Mouse (Mus musculus) liver, adult 2 months (tissue): ENCODE data around the gene Lbh.

Experiments
- CTCF ChIP-seq: fragments of 200-500 bp; IDR thresholded peaks from 2 replicates; pipeline ENCODE4 v1.5.1; 2011; ENCODE audit warnings: low read depth, low read length, control low read depth
- POLR2A ChIP-seq: fragments of 200-500 bp; IDR thresholded peaks from 2 replicates; pipeline ENCODE4 v1.6.1; 2011; ENCODE audit warnings: low read length, control low read depth; ENCODE audit not compliant: insufficient read depth; ENCODE audit errors: extremely low read depth

GRCm38 (mm10) chr17:72917241-72918030 lies 669 bp upstream of the Lbh start:
- TF ChIP-seq POLR2A (no peak), CTCF (peak; percentile 44; the same call in 1 of the 2 replicates)
